Mouse (Mus musculus): Measurements from ENCODE around the gene Sbf2.
"Not testable (repeated sequence)": the region's sequence is repeated elsewhere in the genome, so short reads cannot be mapped to it uniquely, and the experiment has no call there.

Gene Sbf2

DNA sequence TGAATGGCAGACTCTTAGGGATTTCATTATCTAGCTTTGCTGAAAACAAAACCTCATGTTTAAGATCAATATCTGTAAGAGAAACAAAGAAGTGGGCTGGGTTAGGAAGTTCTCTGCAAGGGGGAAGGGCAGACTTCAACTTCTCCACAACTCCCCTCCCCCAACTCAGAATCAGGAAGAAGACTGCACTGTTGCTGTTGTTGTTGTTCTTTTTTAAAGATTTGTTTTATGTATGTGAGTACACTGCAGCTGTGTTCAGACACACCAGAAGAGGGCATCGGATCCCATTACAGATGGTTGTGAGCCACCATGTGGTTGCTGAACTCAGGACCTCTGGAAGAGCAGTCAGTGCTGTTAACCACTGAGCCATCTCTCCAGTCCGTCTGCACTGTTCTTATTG is 225.8 kb downstream of the Sbf2 start:
- DNase-seq (ENCODE audit: low read depth), result not testable (repeated sequence)

DNA sequence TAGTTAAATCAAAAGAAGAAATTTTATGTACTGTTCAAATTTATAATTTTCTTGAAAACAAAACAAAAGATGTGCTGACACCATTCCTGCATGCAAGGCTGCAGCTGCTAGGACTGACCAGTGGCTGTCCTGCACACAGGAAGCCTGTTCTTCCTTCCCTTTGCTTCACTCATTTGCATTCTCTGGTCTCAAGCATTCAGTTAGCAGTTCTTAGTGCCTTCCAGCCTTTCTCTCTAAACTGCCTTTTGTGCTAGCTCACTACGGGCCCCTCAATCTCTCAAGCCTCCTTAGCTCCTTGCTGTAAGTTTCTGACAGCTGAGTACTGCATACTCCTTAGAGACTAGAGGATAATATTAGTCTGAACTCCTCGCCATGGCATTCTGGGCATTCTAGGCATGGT is 227.2 kb downstream of the Sbf2 start:
- DNase-seq (ENCODE audit: low read depth), result no peak

- DNase-seq (ENCODE audit: low read depth), result no peak
Measured at GRCm38 (mm10) chr7:110385482-110385881, 229.2 kb downstream of the Sbf2 start.

GRCm38 (mm10) chr7:110384343-110384742 is 230.4 kb downstream of the Sbf2 start:
- DNase-seq (ENCODE audit: low read depth), result no peak

- no peak for DNase-seq (ENCODE audit: low read depth)
Measured at GRCm38 (mm10) chr7:110381625-110382024, 233.1 kb downstream of the Sbf2 start.

DNA sequence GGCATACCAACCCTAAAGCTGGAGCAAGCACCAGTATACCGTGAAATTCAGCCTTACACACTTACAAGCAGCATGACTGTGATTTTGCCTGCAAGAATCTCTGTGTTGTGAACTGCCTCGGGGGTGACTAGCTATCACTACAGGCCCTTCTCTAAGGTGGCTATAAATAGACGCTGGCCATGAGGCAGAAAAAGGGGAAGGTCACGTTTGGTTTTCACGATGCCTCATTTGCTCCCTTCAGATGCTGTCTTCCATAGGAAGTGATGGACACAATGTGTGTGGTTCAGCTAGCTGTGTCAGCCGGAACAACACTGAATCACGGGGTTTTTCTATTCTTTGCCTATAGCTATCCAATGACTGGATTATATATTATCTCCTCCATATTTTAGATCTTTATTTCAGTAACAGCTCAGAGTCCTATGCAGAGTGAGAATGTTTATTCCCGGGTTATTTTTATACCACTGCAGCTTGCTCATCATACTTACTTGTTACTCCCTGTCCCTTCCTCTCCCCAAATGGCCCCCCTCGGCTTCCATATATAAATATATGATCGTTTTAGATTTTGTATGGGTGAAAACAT is 235.3 kb downstream of the Sbf2 start:
- no peak for DNase-seq (ENCODE audit: low read depth)

- no peak for DNase-seq (ENCODE audit: low read depth)
Measured at GRCm38 (mm10) chr7:110372529-110372928, 242.2 kb downstream of the Sbf2 start.

DNA sequence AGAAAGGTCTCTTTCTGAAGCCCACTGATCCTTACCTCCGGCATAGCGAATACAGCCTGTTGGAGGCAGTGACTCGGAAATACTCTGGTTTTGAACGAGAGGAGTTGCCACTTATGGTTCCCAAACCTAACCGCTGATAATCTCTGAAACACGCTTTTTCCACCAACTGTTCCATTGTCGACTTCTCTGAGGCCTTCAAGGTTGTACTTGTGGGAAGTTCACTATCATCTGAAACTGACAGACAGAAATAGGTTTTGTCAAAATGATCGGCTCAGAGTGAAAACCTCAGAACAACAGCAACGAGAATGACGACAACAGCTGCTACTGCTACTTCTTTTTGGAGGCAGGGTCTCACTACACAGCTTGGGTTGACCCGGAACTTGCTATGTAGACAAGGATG is 252.7 kb downstream of the Sbf2 start:
- DNase-seq (ENCODE audit: low read depth), result no peak

DNA sequence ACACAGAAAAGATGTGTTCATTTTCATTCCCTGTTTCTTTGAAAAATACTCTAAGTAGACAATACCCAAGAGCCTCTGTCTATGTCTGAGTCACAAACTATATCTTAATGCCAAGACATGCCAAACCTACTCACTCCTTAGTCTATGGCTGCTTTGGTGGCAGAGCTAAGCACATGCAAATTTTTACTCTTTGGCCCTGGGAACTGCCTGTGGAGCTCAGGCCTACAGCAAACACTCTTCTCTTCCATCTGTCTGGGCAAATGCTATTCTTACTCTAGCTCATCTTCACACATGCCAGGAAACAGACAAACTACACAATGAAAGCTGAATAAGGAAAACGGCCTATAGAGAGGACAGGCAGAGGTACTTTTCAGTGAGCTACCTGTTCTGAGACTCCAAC is 253.2 kb downstream of the Sbf2 start:
- DNase-seq (ENCODE audit: low read depth), result no peak

- DNase-seq (ENCODE audit: low read depth), result no peak
Measured at GRCm38 (mm10) chr7:110359391-110359790, 255.3 kb downstream of the Sbf2 start.

- no peak for DNase-seq (ENCODE audit: low read depth)
Measured at GRCm38 (mm10) chr7:110353971-110354370, 260.8 kb downstream of the Sbf2 start.

DNA sequence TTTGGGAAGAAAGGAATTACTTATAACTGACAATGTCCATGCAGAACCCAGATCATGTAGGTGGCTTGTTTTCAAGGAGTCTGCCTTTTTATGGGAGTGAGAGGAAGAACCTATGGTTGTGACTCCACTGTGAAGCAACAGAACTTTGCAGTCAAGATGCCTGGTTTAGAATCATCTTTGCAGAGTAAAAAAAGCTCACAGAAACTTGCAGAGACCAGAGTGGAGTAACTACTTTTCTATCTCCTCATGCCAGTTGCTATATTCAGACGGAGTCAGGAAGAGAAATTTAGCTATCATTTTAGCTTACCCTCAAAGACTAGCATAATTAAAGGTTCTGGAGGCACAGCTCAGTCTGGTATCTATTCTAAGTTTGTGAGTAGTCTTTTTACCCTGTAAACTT is 267.5 kb downstream of the Sbf2 start:
- no peak for DNase-seq (ENCODE audit: low read depth)

- DNase-seq (ENCODE audit: low read depth), result peak; percentile 44
Measured at GRCm38 (mm10) chr7:110337601-110338000, 277.1 kb downstream of the Sbf2 start.

DNA sequence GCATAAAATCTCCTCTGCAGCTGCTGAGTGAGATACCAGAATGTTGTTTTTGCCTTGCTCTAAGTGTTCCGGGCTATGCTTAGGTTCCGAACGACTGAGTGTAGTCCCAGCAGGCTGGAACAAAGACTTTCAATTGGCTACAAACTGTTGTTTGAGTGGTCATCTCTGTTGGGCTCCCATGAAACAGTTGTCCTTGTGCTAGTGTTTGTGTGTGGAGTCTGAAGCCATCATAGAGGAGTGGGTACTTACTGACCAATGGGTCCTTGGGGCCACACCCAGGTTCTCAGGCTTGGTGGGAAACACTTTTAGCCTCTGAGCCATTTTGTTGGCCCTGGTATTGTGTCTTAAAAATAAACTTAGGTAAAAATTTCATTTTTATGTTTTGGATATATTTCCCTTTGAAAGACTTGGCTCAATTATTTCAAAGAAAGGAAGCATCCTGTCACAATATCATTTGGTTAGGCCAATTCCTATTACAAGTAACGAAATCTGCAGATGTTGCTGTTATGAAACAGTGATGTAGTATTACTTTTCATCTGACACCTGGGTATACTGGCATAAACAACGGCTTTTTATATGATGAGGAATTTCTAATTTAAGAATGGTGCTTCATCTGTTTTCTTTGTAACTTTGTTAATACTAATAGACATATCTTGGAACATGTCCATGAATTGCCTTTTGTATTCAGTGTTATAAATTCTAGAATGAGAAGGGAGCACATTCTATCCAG is 289.2 kb downstream of the Sbf2 start:
- DNase-seq (ENCODE audit: low read depth), result no peak

DNA sequence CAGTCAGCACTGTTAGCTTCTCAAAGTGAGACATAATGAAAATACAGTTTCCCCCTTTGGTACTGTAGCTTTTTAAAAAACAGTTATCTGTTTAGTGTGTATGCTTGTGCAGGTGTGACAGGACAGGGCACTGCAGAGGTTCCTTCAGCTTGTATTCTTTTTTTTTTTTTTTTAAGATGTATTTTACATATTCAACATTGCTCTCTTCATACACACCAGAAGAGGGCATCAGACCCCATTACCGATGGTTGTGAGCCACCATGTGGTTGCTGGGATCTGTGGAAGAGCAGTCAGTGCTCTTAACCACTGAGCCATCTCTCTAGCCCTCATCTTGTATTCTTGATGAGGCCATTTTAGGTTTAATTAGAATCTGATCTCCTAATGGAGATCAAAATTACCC is 289.9 kb downstream of the Sbf2 start:
- no peak for DNase-seq (ENCODE audit: low read depth)

GRCm38 (mm10) chr7:110321106-110321505 is 293.6 kb downstream of the Sbf2 start:
- no peak for DNase-seq (ENCODE audit: low read depth)

DNA sequence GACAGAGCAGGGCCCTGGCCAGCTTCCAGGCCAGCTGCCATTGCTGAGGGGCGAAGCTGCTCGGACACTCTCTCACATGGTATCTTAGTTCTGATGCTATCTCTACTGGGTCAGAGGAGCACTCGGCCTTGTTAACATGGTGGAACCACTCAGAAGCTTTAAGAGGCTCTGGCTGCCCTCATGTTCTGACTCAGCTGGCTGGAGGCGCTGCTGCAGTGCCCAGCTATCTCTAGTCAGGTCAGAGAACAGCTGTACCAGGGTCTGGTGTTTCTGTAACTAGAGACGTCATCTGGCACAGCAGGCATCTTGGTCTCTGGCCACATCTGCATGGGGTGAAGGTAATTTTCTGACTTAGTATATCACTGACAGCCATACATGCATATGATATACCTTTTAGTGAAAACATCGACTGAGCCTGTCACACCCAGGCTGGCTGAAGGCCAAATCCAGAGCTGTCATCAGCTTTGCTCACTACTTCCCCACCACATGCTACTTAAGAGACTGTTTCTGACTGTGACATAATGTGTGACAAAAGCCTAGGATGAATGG is 295.7 kb downstream of the Sbf2 start:
- DNase-seq (ENCODE audit: low read depth), result no peak

GRCm38 (mm10) chr7:110317412-110317811 is 297.3 kb downstream of the Sbf2 start:
- DNase-seq (ENCODE audit: low read depth), result no peak

DNA sequence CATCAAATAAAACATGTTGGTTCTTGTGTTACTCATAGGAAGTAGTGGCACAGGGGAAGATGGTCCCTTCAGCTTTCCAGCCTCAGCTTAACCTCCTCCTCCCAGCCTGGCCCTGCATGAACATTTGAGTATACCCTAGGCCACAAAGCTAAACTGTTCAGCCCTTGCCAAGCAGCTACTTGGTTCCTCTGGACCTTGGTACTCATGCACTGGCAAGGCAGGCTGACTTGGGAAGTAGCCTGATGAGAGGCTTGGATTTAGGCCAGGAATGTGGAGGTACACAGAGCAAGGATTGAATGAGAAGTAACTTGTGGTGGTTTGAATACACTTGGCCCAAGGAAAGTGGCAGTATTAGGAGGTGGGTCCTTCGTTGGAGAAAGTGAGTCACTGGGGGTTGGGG is 299.4 kb downstream of the Sbf2 start:
- DNase-seq (ENCODE audit: low read depth), result no peak

- DNase-seq (ENCODE audit: low read depth), result no peak
Measured at GRCm38 (mm10) chr7:110314401-110314890, 300.3 kb downstream of the Sbf2 start.

GRCm38 (mm10) chr7:110313392-110314055 is 301.2 kb downstream of the Sbf2 start:
- DNase-seq (ENCODE audit: low read depth), result no peak

- DNase-seq (ENCODE audit: low read depth), result no peak
Measured at GRCm38 (mm10) chr7:110309246-110309645, 305.5 kb downstream of the Sbf2 start.

DNA sequence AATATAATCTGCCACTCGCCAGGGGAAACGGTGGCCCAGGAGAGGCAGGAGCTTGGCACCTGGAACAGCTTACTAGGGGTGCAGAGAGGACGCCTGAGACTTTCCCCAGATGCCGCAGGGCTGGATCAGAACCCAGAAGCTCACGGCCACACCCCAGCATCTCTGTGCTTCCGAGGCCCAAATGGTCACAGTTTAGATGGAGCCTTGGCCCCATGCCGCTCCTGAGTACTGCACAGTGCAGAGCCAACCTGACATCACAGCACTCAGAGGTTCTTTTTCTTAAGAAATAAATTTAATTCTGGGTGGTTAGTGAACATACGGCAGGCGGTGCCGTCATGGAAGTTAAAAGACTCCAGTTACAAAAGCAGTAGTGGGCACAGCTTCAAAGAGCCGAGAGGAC is 307.0 kb downstream of the Sbf2 start:
- no peak for DNase-seq (ENCODE audit: low read depth)
